Mouse (Mus musculus) stomach, embryonic 16.5 days (tissue): ENCODE measurements around the gene Neu3. TPM values are rescaled to one million over a fixed set of nuclear protein-coding genes. Genes with fewer than 3 reads are reported as not detected.

Experiments
- ATAC-seq: fragments of 200-750 bp; cut with Nextera tagmentation; 2 replicates; pipeline ENCODE4 v1.8.0; 2017; ENCODE audit warnings: moderate number of reproducible peaks, moderate TSS enrichment; ENCODE audit not compliant: insufficient read depth, low FRiP score
- H3K27ac ChIP-seq: fragments of 300-500 bp; sonication (generic); 2 replicates; pipeline ENCODE4 v1.5.1; 2014; ENCODE audit warnings: low read length
- H3K27me3 ChIP-seq: fragments of 300-500 bp; sonication (generic); 2 replicates; pipeline ENCODE4 v1.6.1; 2014; ENCODE audit warnings: low read length, control low read depth, mixed read lengths; ENCODE audit not compliant: control insufficient read depth, insufficient read depth
- H3K36me3 ChIP-seq: fragments of 300-500 bp; sonication (generic); 2 replicates; pipeline ENCODE4 v1.6.1; 2014; ENCODE audit warnings: low read length; ENCODE audit not compliant: control insufficient read depth, insufficient read depth
- H3K4me1 ChIP-seq: fragments of 300-500 bp; sonication (generic); 2 replicates; pipeline ENCODE4 v1.6.1; 2014; ENCODE audit warnings: low read length, control low read depth, mixed read lengths; ENCODE audit not compliant: control insufficient read depth, insufficient read depth
- H3K4me2 ChIP-seq: fragments of 300-500 bp; sonication (generic); 2 replicates; pipeline ENCODE4 v1.6.1; 2014; ENCODE audit warnings: low read depth, low read length, mixed read lengths
- H3K4me3 ChIP-seq: fragments of 300-500 bp; sonication (generic); replicated peaks from 2 replicates; pipeline ENCODE4 v1.5.1; 2014; ENCODE audit warnings: mild to moderate bottlenecking, low read length
- H3K9ac ChIP-seq: fragments of 300-500 bp; sonication (generic); 2 replicates; pipeline ENCODE4 v1.6.1; 2014; ENCODE audit warnings: low read length
- H3K9me3 ChIP-seq: fragments of 300-500 bp; sonication (generic); replicated peaks from 2 replicates; pipeline ENCODE4 v1.6.1; 2016; ENCODE audit warnings: low read length, control low read depth; ENCODE audit not compliant: control insufficient read depth
- WGBS: fragments of 180-500 bp; shearing (Covaris S2); extraction: QIAGEN DNeasy Blood & Tissue Kit; methylation state at CpG from one replicate; pipeline ENCODE4 v1.1.7; 2014; 5-methylcytosine and 5-hydroxymethylcytosine counted together
- polyA plus RNA-seq: library from polyadenylated mRNA; unstranded; fragments of >200 nt; fragmentation: Nextera tagmentation; extraction: Ambion mirVana; gene quantifications from 2 replicates; pipeline ENCODE4 v1.2.1, GENCODE M21; 2015

The Neu3 gene
- polyA plus RNA-seq, 1 experiment from 2014 or later, result 6.8 TPM

DNA sequence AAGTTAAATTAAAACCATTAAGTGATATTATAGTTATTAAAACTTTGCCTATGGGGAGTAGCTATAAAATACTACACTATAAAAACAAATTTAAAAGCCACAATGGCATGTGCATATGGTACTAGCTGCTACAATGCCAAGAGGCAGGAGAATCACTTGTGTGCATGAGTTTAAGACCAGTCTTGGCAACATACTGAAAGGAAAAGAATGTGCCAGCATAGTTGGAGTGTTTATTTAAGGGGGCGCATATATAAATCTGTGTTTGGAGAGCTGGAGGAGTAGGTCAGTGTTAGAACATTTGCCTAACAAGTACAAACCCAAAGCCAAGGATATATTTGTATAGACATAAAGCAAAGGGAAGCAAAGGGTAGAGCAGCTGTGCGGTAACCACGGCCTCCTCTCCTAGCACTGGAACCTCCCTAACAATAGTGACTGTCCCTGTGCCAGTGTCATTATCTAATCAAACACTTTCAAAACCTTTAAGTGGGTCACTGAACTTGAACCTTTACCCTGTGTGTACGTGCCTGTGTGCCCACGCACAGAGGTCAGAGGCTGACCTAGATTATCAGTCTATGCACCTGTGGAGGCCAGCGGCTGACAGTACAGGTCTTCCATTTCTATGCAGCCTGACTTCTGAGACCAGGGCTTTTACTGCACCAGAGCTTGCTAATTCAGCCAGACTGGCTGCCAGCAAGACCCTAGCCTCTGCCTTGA is 9.3 kb upstream of the Neu3 start:
- WGBS, result 47% methylated on average over 6 of the region's 6 CpGs
- peak; percentile 47; the same call in 1 of the 2 replicates for ATAC-seq
- no peaks in the 10 kb centered on the region for H3K9me3 ChIP-seq
- no peak overlapping the region for H3K4me3 ChIP-seq
- H3K9ac ChIP-seq, result no peak overlapping the region
- H3K27ac ChIP-seq, result peak overlapping the region; percentile 69
- no peaks in the 10 kb centered on the region for H3K27me3 ChIP-seq
- H3K36me3 ChIP-seq, result peaks cover 12% of the 10 kb centered on the region; the same call in 1 of the 2 replicates
- H3K4me1 ChIP-seq, result peaks cover 11% of the 10 kb centered on the region
- H3K4me2 ChIP-seq, result no peak overlapping the region

GRCm38 (mm10) chr7:99836781-99837180 is 8.6 kb upstream of the Neu3 start:
- Histone ChIP-seq H3K36me3 (peaks cover 12% of the 10 kb centered on the region; the same call in 1 of the 2 replicates), H3K4me3 (no peak overlapping the region), H3K9me3 (no peaks in the 10 kb centered on the region), H3K4me1 (peaks cover 11% of the 10 kb centered on the region), H3K27ac (peak overlapping the region; percentile 24; the same call in 1 of the 2 replicates), H3K9ac (no peak overlapping the region), H3K27me3 (no peaks in the 10 kb centered on the region), H3K4me2 (no peak overlapping the region)
- 37% methylated on average over 4 of the region's 4 CpGs for WGBS
- peak; percentile 56; the same call in 1 of the 2 replicates for ATAC-seq

- WGBS, result 82% methylated on average over 5 of the region's 5 CpGs
- no peak for ATAC-seq
These were observed 6.2 kb upstream of the Neu3 start for GRCm38 (mm10) chr7:99834314-99834853.

GRCm38 (mm10) chr7:99833846-99834222 is 5.6 kb upstream of the Neu3 start:
- no peaks in the 10 kb centered on the region for H3K9me3 ChIP-seq
- H3K27ac ChIP-seq, result no peak overlapping the region
- H3K36me3 ChIP-seq, result peaks cover 12% of the 10 kb centered on the region; the same call in 1 of the 2 replicates
- no peaks in the 10 kb centered on the region for H3K27me3 ChIP-seq
- 79% methylated on average over 2 of the region's 2 CpGs for WGBS
- no peak overlapping the region for H3K9ac ChIP-seq
- H3K4me1 ChIP-seq, result peaks cover 11% of the 10 kb centered on the region
- H3K4me2 ChIP-seq, result no peak overlapping the region
- no peak for ATAC-seq
- H3K4me3 ChIP-seq, result no peak overlapping the region

More at GRCm38 (mm10) chr7:99834314-99834853, 6.2 kb upstream of the Neu3 start:
- H3K36me3 ChIP-seq, result peaks cover 12% of the 10 kb centered on the region; the same call in 1 of the 2 replicates
- H3K4me1 ChIP-seq, result peaks cover 11% of the 10 kb centered on the region
- no peaks in the 10 kb centered on the region for H3K9me3 ChIP-seq
- H3K27me3 ChIP-seq, result no peaks in the 10 kb centered on the region
- H3K9ac ChIP-seq, result no peak overlapping the region
- H3K4me3 ChIP-seq, result no peak overlapping the region
- no peak overlapping the region for H3K27ac ChIP-seq
- H3K4me2 ChIP-seq, result no peak overlapping the region

- 72% methylated on average over 5 of the region's 5 CpGs for WGBS
- Histone ChIP-seq H3K4me2 (no peak overlapping the region), H3K36me3 (0 out of 2 replicates have a peak, but pooled peaks cover 8% of the 10 kb centered on the region), H3K9me3 (no peaks in the 10 kb centered on the region), H3K4me1 (peaks cover 12% of the 10 kb centered on the region), H3K4me3 (no peak overlapping the region), H3K27ac (no peak overlapping the region), H3K27me3 (no peaks in the 10 kb centered on the region), H3K9ac (no peak overlapping the region)
- ATAC-seq, result no peak
These were observed 5.1 kb upstream of the Neu3 start for GRCm38 (mm10) chr7:99833115-99833845.

DNA sequence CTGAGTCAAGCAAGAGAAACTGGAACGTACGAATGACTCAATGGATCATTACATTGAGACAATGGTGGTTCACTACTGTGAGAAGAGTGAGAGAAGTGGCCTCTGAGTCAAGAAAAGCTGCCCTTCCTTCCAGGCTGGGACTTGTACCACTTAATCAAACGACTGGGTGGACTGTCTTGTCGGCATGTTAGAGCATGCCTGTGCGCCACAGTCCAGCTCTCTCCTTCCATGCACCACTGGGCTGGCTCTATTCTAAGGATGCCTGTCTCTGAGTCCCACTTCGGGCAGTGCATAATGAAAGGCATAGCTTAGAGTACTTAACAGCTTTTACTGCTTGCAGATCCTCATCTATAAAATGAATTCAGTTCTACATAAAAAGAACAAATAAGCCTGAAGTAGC is 2.1 kb downstream of the Neu3 start:
- WGBS, result 55% methylated on average over 6 of the region's 6 CpGs
- ATAC-seq, result 0 out of 2 replicates have a peak, but pooled peaks have one; percentile 20
- no peak overlapping the region for H3K4me3 ChIP-seq
- peaks cover 19% of the 10 kb centered on the region for H3K4me1 ChIP-seq
- peak overlapping the region; percentile 81 for H3K27ac ChIP-seq
- H3K36me3 ChIP-seq, result no peaks in the 10 kb centered on the region
- H3K9me3 ChIP-seq, result no peaks in the 10 kb centered on the region
- peak overlapping the region; percentile 32; the same call in 1 of the 2 replicates for H3K4me2 ChIP-seq
- no peak overlapping the region for H3K9ac ChIP-seq
- no peaks in the 10 kb centered on the region for H3K27me3 ChIP-seq

- ATAC-seq, result no peak
- Histone ChIP-seq H3K4me1 (peaks cover 19% of the 10 kb centered on the region), H3K9ac (peak overlapping the region; percentile 53), H3K27ac (peak overlapping the region; percentile 81), H3K27me3 (no peaks in the 10 kb centered on the region), H3K9me3 (no peaks in the 10 kb centered on the region), H3K36me3 (no peaks in the 10 kb centered on the region), H3K4me3 (0 out of 2 replicates have a peak overlapping the region, but pooled peaks have one; percentile 12), H3K4me2 (peak overlapping the region; percentile 32)
- WGBS, result 75% methylated on average over 9 of the region's 9 CpGs
These were observed 2.7 kb downstream of the Neu3 start for GRCm38 (mm10) chr7:99825511-99825910.

GRCm38 (mm10) chr7:99824649-99825483 is 3.4 kb downstream of the Neu3 start:
- Histone ChIP-seq H3K4me3 (no peak overlapping the region), H3K9me3 (no peaks in the 10 kb centered on the region), H3K9ac (peak overlapping the region; percentile 53; the same call in 1 of the 2 replicates), H3K27me3 (no peaks in the 10 kb centered on the region), H3K4me1 (peaks cover 19% of the 10 kb centered on the region), H3K36me3 (no peaks in the 10 kb centered on the region), H3K4me2 (peak overlapping the region; percentile 32), H3K27ac (peak overlapping the region; percentile 81)
- WGBS, result 60% methylated on average over 16 of the region's 16 CpGs
- peak; percentile 45; the same call in 1 of the 2 replicates for ATAC-seq
